ENCODE assay signal across 25 mouse cellular contexts in genomic region chr17:78998130-78998529, GRCm38 (mm10). TPM values are rescaled to one million over a fixed set of nuclear protein-coding genes. Genes with fewer than 3 reads are reported as not detected.
DNase-seq lines count a peak whose midpoint lies in the region; ATAC-seq lines count a peak whose summit lies in the region.
"Had no signal": no experiment of that assay in that cellular context is flagged by ENCODE, and none has a peak within 500 bp of the region (broad histone marks: within the 10 kb centered on the region; RNA-seq: fewer than 3 reads in every experiment).

No protein-coding gene starts in this region.

- no peak overlapping the region for H3K4me3 ChIP-seq in midbrain, embryonic 11.5 days (ENCODE audit: low read depth, low read length)
- H3K4me3 ChIP-seq in midbrain, embryonic 10.5 days: no peak overlapping the region
- H3K4me3 ChIP-seq in forebrain, embryonic 14.5 days (ENCODE audit: low read depth, low read length): no peak overlapping the region
- H3K4me3 ChIP-seq: embryonic facial prominence, embryonic 12.5 days; embryonic facial prominence, embryonic 15.5 days; forebrain, embryonic 15.5 days; heart, adult 2 months; heart, embryonic 10.5 days; heart, embryonic 13.5 days; hindbrain, embryonic 12.5 days; hindbrain, embryonic 15.5 days had no signal

- no peak overlapping the region for H3K9ac ChIP-seq in midbrain, embryonic 11.5 days (ENCODE audit: low read length)
- H3K9ac ChIP-seq in forebrain, embryonic 14.5 days (ENCODE audit: low read length): no peak overlapping the region
- H3K9ac ChIP-seq: embryonic facial prominence, embryonic 12.5 days; embryonic facial prominence, embryonic 15.5 days; forebrain, embryonic 15.5 days; heart, embryonic 13.5 days; hindbrain, embryonic 12.5 days; hindbrain, embryonic 15.5 days had no signal

- no peak overlapping the region for H3K4me2 ChIP-seq in midbrain, embryonic 11.5 days
- H3K4me2 ChIP-seq in forebrain, embryonic 14.5 days (ENCODE audit: low read length): no peak overlapping the region
- H3K4me2 ChIP-seq: embryonic facial prominence, embryonic 12.5 days; embryonic facial prominence, embryonic 15.5 days; forebrain, embryonic 15.5 days; heart, embryonic 13.5 days; hindbrain, embryonic 12.5 days; hindbrain, embryonic 15.5 days had no signal

- ATAC-seq in midbrain, embryonic 11.5 days (ENCODE audit: low FRiP score): no peak
- ATAC-seq in hematopoietic stem cell, adult 5-6 weeks (replicated peaks in 1 of 2; ENCODE audit: insufficient read depth in 1 of 2, low FRiP score in 2 of 2, low TSS enrichment in 1 of 2, low read depth in 1 of 2, poor library complexity in 2 of 2, severe bottlenecking in 2 of 2): peak; percentile 27 to 32; a peak in 2 of 4 replicates
- no peak for ATAC-seq in forebrain, embryonic 14.5 days
- ATAC-seq: forebrain, embryonic 15.5 days had no signal

- no peaks in the 10 kb centered on the region for H3K9me3 ChIP-seq in midbrain, embryonic 11.5 days (ENCODE audit: control insufficient read depth, low read length)
- no peaks in the 10 kb centered on the region for H3K9me3 ChIP-seq in midbrain, embryonic 10.5 days (replicated peaks)
- no peaks in the 10 kb centered on the region for H3K9me3 ChIP-seq in forebrain, embryonic 14.5 days (replicated peaks; ENCODE audit: control insufficient read depth, low read length)
- H3K9me3 ChIP-seq: embryonic facial prominence, embryonic 12.5 days; embryonic facial prominence, embryonic 15.5 days; forebrain, embryonic 15.5 days; G1E; heart, embryonic 10.5 days; heart, embryonic 13.5 days; hindbrain, embryonic 12.5 days; hindbrain, embryonic 15.5 days had no signal

- no peaks in the 10 kb centered on the region for H3K4me1 ChIP-seq in midbrain, embryonic 11.5 days (ENCODE audit: control insufficient read depth, insufficient read depth, low read length)
- no peaks in the 10 kb centered on the region for H3K4me1 ChIP-seq in midbrain, embryonic 10.5 days
- no peaks in the 10 kb centered on the region for H3K4me1 ChIP-seq in forebrain, embryonic 14.5 days (ENCODE audit: control insufficient read depth, insufficient read depth, low read length)
- H3K4me1 ChIP-seq: embryonic facial prominence, embryonic 15.5 days; hindbrain, embryonic 12.5 days; hindbrain, embryonic 15.5 days had no signal

- peak; percentile 45 for DNase-seq in midbrain, embryonic 11.5 days (ENCODE audit: low spot score, missing footprints)
- no peak for DNase-seq in midbrain, embryonic 10.5 days (ENCODE audit: low spot score)
- DNase-seq in Muller cell, postnatal 12 days (ENCODE audit: inconsistent ontology term): peak; percentile 56
- DNase-seq in heart, adult 18-20 months: no peak
- DNase-seq in forebrain, embryonic 14.5 days (ENCODE audit: low spot score): no peak
- no peak for DNase-seq in adrenal gland, postnatal 14 days
- DNase-seq: adrenal gland, postnatal 10 days; cerebellum, adult 11 months; cerebellum, adult 2 months; cerebellum, adult 9-11 months; cerebellum, postnatal 25 days; gastrocnemius, postnatal 25 days; heart, adult 2 months; heart, postnatal 14 days; heart, postnatal 4 days had no signal

- H3K36me3 ChIP-seq in midbrain, embryonic 11.5 days (ENCODE audit: control insufficient read depth, insufficient read depth, low read length): no peaks in the 10 kb centered on the region
- no peaks in the 10 kb centered on the region; the same call in 1 of the 2 replicates for H3K36me3 ChIP-seq in midbrain, embryonic 10.5 days
- no peaks in the 10 kb centered on the region for H3K36me3 ChIP-seq in forebrain, embryonic 14.5 days (ENCODE audit: control insufficient read depth, insufficient read depth, low read length)
- H3K36me3 ChIP-seq: embryonic facial prominence, embryonic 12.5 days; embryonic facial prominence, embryonic 15.5 days; forebrain, embryonic 15.5 days; G1E; heart, embryonic 10.5 days; hindbrain, embryonic 12.5 days; hindbrain, embryonic 15.5 days had no signal

- WGBS in midbrain, embryonic 11.5 days: 85% methylated on average over 2 of the region's 2 CpGs
- 93% methylated on average over 2 of the region's 2 CpGs for WGBS in midbrain, embryonic 10.5 days
- WGBS in forebrain, embryonic 14.5 days: 95% methylated on average over 2 of the region's 2 CpGs

- H3K27me3 ChIP-seq in midbrain, embryonic 11.5 days (ENCODE audit: control insufficient read depth, insufficient read depth, low read length): no peaks in the 10 kb centered on the region
- no peaks in the 10 kb centered on the region for H3K27me3 ChIP-seq in midbrain, embryonic 10.5 days (ENCODE audit: low read depth, poor library complexity, severe bottlenecking)
- H3K27me3 ChIP-seq in forebrain, embryonic 14.5 days (replicated peaks; ENCODE audit: control insufficient read depth, insufficient read depth, low read length): no peaks in the 10 kb centered on the region
- H3K27me3 ChIP-seq: CH12.LX; embryonic facial prominence, embryonic 12.5 days; embryonic facial prominence, embryonic 15.5 days; forebrain, embryonic 15.5 days; heart, embryonic 13.5 days; hindbrain, embryonic 12.5 days; hindbrain, embryonic 15.5 days had no signal

- H3K27ac ChIP-seq in midbrain, embryonic 11.5 days (ENCODE audit: low read depth, low read length): no peak overlapping the region
- no peak overlapping the region for H3K27ac ChIP-seq in midbrain, embryonic 10.5 days (replicated peaks)
- H3K27ac ChIP-seq in forebrain, embryonic 14.5 days (ENCODE audit: low read depth, low read length): no peak overlapping the region
- H3K27ac ChIP-seq: embryonic facial prominence, embryonic 12.5 days; embryonic facial prominence, embryonic 15.5 days; forebrain, embryonic 15.5 days; heart, adult 2 months; heart, embryonic 10.5 days; heart, embryonic 13.5 days; hindbrain, embryonic 12.5 days; hindbrain, embryonic 15.5 days had no signal

RNA-seq across cellular contexts. Expression of gene Prkd3, which starts 22.5 kb away (rescaled TPM):
- 48.0 and 48.5 TPM in 2 replicates for polyA plus RNA-seq in midbrain, embryonic 11.5 days (2014; fragmentation: Nextera tagmentation; extraction: Ambion mirVana)
- polyA plus RNA-seq in midbrain, embryonic 10.5 days (2016; fragmentation: Nextera tagmentation; extraction: Ambion mirVana): 44.3 and 48.2 TPM in 2 replicates
- 73.9 and 86.4 TPM in 2 replicates for total RNA-seq in hematopoietic stem cell, adult 5-6 weeks (2017)
- total RNA-seq in heart, adult 18-20 months (2021): 10 to 100 TPM; 15.9 to 16.0 TPM
- 28.6 and 29.2 TPM in 2 replicates for polyA plus RNA-seq in forebrain, embryonic 14.5 days (2014; fragmentation: Nextera tagmentation; extraction: Ambion mirVana)
- 35.5 and 39.6 TPM in 2 replicates for total RNA-seq in adrenal gland, postnatal 14 days (2021)
- total RNA-seq: CH12.LX had no signal
- polyA plus RNA-seq: G1E had no signal

RNA-seq across cellular contexts. Expression of gene Qpct, which starts 53.6 kb away (rescaled TPM):
- polyA plus RNA-seq in midbrain, embryonic 11.5 days (2014; fragmentation: Nextera tagmentation; extraction: Ambion mirVana): 8.5 and 10.5 TPM in 2 replicates
- polyA plus RNA-seq in midbrain, embryonic 10.5 days (2016; fragmentation: Nextera tagmentation; extraction: Ambion mirVana): 5.8 and 8.0 TPM in 2 replicates
- 0.79 and 3.4 TPM in 2 replicates for total RNA-seq in hematopoietic stem cell, adult 5-6 weeks (2017)
- total RNA-seq in heart, adult 18-20 months (2021): 1 to 10 TPM; 3.9 to 5.3 TPM
- polyA plus RNA-seq in forebrain, embryonic 14.5 days (2014; fragmentation: Nextera tagmentation; extraction: Ambion mirVana): 13.4 and 13.9 TPM in 2 replicates
- total RNA-seq in adrenal gland, postnatal 14 days (2021): 9.2 and 13.0 TPM in 2 replicates
- total RNA-seq: CH12.LX had no signal
- polyA plus RNA-seq: G1E had no signal

Comparison
In these comparisons a context has a peak if more than half of its experiments do, and no peak if none do; other contexts are left out.
1. DNase-seq: peak in midbrain, embryonic 11.5 days (single experiment) and Muller cell, postnatal 12 days (single experiment); none in midbrain, embryonic 10.5 days (single experiment), heart, adult 18-20 months (0 of 2), forebrain, embryonic 14.5 days (single experiment) and adrenal gland, postnatal 14 days (single experiment).
2. ATAC-seq: peak in hematopoietic stem cell, adult 5-6 weeks (2 of 2); none in midbrain, embryonic 11.5 days (single experiment) and forebrain, embryonic 14.5 days (single experiment).